Mouse (Mus musculus) testis, adult 2 months (tissue): ENCODE data around the gene Olfr923.

Experiments used
- CTCF ChIP-seq: fragments of 200-500 bp; IDR thresholded peaks from 2 replicates; pipeline ENCODE4 v1.5.1; 2012; ENCODE audit warnings: low read depth, mild to moderate bottlenecking, inconsistent platforms, low read length, moderate library complexity; ENCODE audit not compliant: control insufficient read depth, insufficient read depth, insufficient replicate concordance
- POLR2A ChIP-seq: fragments of 200-500 bp; IDR thresholded peaks from 2 replicates; pipeline ENCODE4 v1.6.1; 2012; ENCODE audit warnings: low read depth, mild to moderate bottlenecking, inconsistent platforms, low read length, moderate library complexity; ENCODE audit not compliant: control insufficient read depth

- TF ChIP-seq POLR2A (no peak), CTCF (no peak)
Observed at GRCm38 (mm10) chr9:38833027-38833426, 6.7 kb downstream of the Olfr923 start.
